Mouse (Mus musculus) bone marrow, adult 2 months (tissue): ENCODE measurements around the gene Lgr4.

ENCODE experiments used
- CTCF ChIP-seq: fragments of 200-500 bp; IDR thresholded peaks from 2 replicates; pipeline ENCODE4 v1.5.1; 2011; ENCODE audit warnings: low read length, control low read depth; ENCODE audit not compliant: control insufficient read depth, insufficient read depth
- POLR2A ChIP-seq: fragments of 200-500 bp; IDR thresholded peaks from 2 replicates; pipeline ENCODE4 v1.6.1; 2011; ENCODE audit warnings: low read depth, mild to moderate bottlenecking, control low read depth, low read length, borderline replicate concordance; ENCODE audit not compliant: control insufficient read depth

- TF ChIP-seq POLR2A, result no peak
- no peak for TF ChIP-seq CTCF
These were observed 103.0 kb downstream of the Lgr4 start for GRCm38 (mm10) chr2:110020430-110020829.
